Mouse (Mus musculus) cerebellum, postnatal 36 days (tissue): ENCODE measurements around the gene Kdm8.

Experiments
- DNase-seq, 2 experiments: peaks; one replicate each; pipeline ENCODE4 v3.0.0; 2021 to 2022; ENCODE audit warnings: mixed read lengths in 2 of 2

Kdm8 gene

DNA sequence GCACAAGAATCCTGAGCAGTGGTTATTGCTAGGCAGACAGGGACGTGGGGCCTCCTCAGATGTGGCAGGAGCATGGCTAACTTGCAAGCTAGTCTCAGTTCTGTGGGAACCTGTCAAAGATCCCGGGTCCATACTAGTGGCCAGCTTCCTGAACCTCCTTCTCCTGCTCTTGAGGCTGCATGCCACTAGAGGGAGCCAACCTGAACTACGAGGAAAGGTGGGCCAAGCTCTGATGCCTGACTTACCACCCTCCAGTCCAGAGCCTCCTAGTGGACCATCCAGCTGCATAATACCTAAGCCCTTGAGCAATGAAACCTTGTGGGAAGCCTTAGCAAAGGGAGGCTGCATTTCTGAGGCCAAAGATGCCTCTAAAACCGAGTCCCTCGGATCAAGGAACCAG, 25.5 kb downstream of the Kdm8 start:
- DNase-seq, result peak; percentile 61 to 64

DNA sequence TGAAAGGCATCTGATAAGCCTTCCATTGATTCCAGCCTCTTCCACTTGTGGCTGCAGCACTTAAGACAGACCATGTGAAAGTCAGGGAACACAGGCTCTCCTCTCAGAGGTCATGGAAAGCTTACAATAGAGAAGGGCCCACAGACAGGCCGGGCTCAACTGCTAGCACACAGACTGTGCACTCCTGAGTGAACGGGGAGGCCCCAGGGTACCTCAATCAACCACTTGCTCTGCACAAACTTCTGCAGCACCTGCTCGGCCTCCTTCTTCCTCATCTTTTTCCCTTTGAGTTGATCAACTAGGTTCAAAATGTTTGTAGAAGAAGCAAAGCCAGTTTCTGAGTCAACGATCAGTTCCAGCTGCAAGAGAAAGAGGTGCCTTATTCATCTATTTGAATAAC, 26.4 kb downstream of the Kdm8 start:
- no peak for DNase-seq

DNA sequence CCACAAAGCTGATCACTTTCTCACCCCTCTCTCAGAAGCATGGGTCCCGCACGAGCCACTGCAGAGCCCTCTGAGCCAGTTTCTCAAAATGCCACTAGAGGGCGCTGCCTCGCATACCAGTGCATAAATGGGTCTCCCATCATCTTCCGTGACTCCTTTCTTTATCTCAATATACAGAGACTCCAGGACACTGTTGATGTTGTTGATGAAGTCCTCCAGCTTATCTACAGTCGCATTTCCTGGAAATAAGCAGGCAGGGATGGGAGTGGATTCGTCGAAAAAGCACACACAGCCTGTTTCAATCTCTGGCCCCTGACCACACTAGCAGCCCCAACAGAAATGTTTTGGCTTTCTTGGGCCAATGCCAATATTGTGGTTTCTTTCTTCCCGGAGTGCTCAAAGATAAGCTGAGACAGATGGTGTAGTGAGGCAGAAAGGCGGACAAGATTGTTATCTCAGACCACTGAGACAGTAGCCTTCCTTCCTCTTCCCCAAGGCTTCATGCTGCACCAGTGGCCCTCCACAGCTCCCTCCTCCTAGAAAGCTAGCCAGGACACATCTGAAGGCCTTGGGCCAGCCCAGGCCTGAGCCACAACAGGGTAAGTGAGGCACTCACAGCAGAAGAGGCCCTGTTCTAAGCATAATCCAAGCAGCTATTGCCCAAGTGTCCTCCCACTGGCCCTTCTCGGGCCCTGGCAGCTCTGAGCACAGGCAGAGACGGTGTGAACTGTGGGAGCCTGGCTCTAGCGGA, 27.7 kb downstream of the Kdm8 start:
- DNase-seq, result peak; percentile 79 to 80

GRCm38 (mm10) chr7:125474535-125474934, 30.1 kb downstream of the Kdm8 start:
- no peak for DNase-seq

- no peak for DNase-seq
Observed at GRCm38 (mm10) chr7:125475601-125476251, 31.2 kb downstream of the Kdm8 start.

DNA sequence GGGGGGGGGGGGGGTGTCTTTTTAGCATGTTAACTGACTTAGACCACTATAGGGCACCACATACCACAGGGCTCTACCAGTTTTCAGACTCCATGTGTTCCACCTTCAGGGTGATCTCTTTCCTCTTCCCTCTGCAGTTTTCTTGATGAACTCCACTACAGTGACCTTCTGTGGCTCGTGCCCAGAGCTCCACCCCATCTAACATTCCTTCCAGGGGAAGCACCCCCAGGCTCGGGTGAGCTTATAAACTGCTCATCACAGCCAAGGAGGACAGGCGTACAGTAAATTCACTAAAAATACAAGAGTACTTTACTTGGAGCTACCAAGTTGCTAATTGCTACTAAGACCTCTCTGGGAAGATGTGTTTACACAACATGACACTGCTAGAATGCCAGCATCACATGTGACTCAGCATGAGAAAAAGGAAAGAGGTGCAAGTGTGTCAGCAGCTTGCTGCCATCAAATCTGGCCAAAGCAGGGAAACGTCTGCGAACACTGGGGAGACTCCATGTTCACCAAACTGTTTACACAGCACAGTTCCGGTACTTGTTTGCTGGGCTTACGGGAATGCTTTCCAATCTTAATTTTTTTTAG, 34.0 kb downstream of the Kdm8 start:
- no peak for DNase-seq

DNA sequence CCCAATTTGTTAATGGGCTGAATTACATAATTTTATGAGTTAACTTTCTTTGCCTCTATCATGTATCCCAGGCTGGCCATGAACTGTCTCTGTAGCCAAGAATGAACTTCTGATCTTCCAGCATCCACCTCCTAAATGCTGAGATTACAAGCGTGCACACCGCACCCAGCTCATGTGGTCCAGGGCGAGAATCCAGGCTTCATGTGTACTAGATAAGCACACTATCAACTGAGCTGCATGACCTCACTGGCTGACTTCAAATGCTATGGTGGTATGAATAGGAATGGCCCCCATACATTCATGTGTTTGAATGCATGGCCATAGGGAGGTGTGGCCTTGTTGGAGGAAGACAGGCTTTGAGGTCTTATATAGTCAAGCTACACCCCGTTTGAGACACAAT, 36.0 kb downstream of the Kdm8 start:
- DNase-seq, result no peak

DNA sequence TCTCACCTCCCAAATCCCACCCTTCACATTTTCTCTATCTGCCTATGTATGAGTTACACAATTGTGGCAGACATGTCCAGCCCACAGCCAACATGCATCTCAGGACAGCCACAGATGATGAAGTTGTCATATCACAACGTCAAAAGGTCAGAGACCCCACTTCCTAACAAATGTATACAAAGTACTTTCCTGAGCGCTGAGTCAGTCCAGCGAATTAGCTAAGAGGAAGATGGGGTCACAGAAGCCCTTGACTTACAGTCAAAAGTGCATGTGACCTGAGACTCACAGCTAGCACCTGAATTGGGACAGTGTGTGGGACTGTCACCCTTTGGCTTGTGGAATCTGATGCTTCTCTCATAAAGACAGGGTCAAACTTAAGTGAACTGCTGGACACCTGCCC, 37.9 kb downstream of the Kdm8 start:
- DNase-seq, result no peak

- DNase-seq, result no peak
Observed at GRCm38 (mm10) chr7:125482886-125483285, 38.4 kb downstream of the Kdm8 start.

DNA sequence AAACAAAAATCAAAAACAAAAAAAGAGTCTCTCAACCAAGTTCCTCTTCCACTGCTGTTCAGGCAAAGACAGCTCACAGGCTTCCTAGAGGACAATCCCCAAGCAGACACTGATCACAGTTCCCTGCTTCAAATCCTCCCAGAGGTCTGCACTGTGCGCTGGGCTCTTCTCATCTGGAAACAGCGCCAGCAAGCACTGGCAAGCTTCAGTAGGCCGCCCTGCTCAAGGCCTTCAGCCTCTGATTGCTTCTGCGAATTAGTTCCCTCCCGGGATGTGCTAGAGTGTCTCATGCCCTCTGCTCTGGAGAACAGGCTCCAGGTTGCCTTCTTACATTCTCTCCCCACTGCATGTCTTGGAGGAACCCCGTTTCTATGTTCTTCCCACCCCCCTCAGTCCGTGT, 40.3 kb downstream of the Kdm8 start:
- DNase-seq, result no peak

GRCm38 (mm10) chr7:125486121-125486630, 41.7 kb downstream of the Kdm8 start:
- DNase-seq, result no peak

- DNase-seq, result no peak
Observed at GRCm38 (mm10) chr7:125487126-125487525, 42.6 kb downstream of the Kdm8 start.

DNA sequence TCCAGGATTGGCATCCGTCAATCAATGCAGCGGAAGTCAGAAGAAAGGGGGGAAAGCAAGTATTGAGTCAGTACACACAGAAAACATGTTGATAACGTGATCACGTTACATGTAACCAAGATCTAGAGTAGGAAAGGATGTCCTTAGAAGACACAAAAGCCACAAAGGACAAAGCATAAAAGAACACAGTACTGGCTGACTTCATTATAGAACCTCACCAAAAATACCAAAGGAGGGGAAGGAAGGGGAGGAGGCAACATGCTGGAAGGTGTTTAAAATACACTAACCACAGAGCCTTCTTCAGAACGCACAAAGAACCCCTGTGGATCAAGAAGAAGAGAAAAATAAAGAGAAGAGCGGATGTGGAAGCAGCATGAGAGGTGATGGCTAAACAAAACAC, 44.2 kb downstream of the Kdm8 start:
- no peak for DNase-seq

DNA sequence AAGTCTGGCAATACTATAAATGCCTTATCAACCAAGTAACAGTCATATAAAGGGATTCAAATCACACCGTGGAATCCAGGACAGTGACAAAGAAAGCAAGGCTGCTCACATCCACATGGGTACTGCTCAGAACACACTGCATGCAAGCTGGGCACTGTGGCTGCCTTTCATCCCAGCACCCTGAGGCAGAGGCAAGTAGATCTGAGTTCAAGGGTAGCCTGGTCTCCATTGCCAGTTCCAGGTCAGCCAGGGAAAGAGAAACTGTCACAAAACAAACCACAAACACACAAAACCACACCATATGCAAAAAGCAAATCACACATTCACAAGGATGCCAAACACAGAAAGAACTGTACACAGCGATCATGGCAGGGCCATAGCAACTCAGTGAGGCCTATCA, 45.2 kb downstream of the Kdm8 start:
- no peak for DNase-seq

- peak; percentile 93 for DNase-seq
Observed at GRCm38 (mm10) chr7:125490947-125491735, 46.7 kb downstream of the Kdm8 start, which contains the start of gene Nsmce1. Gene Nsmce1, minus strand, starts transcription at chr7:125491596.

DNA sequence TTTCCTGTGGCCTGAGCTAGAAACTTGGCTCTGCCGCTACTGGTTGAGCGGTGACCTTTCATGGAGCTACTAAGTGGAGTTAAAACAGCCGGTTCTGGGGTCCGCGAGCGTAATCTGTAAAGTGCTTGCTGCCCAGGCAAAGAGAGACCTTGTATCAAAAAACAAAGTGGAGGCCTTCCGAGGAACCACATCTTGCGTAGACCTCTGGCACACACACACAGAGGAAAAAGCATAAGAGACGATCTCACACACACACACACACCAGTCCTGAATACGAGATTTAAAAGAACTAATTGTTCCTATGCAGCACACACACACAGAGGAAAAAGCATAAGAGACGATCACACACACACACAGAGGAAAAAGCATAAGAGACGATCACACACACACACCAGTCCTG, 47.3 kb downstream of the Kdm8 start:
- no peak for DNase-seq

- no peak for DNase-seq
Observed at GRCm38 (mm10) chr7:125492551-125492950, 48.1 kb downstream of the Kdm8 start.

DNA sequence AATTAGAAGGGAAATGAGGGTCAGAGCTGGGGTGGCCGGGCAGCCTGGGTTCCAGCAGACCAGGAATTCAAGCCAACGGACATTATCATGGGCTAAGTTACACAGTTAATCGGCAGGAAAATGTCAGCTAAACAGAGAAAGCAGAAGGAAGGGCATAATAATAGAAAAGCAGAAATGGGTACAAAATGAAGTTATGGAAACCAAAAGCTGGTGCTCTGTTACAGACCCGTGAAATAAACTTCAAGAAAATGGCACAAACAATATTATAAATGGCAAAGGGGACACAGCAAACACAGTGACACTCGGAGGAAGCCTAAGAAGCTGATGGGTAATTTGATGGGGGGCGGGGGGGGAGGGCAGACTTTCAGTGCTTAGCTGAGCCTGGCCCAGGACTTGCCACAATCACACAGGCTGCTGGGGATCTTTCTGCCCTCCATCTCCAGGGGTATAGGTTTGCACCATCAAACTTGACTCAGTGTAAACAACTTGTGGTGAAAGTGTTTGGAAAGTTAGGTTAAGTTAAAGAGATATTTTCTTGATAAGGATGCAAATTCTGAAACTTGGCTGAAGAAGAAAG, 51.5 kb downstream of the Kdm8 start:
- DNase-seq, result no peak

- no peak for DNase-seq
Observed at GRCm38 (mm10) chr7:125499927-125500868, 55.7 kb downstream of the Kdm8 start.

DNA sequence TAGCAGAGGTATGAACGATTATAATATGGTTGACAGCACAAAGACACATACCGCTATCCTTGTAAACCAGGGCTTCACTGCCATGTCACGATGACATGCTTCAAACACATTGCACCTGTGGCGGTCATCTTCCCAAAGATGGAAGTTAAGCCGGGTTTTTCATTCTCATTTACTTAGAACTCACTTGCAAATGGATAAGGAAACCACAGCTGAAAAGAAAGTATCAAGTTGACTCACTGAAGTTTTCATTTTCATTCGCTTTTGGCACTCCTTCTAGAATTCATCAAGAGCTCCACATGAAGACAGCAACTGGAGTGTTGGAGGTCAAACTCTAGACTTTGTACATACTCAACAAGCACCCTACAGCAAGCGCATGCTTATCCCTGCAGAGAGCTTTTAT, 56.4 kb downstream of the Kdm8 start:
- no peak for DNase-seq

GRCm38 (mm10) chr7:125503374-125504092, 59.1 kb downstream of the Kdm8 start:
- no peak for DNase-seq
